Mouse (Mus musculus) hindbrain, embryonic 12.5 days (tissue): ENCODE measurements around the gene Gm17387. TPM values are rescaled to one million over a fixed set of nuclear protein-coding genes. Genes with fewer than 3 reads are reported as not detected.

Experiments
- ATAC-seq: fragments of 200-750 bp; cut with Nextera tagmentation; 2 replicates; pipeline ENCODE4 v1.8.0; 2017; ENCODE audit warnings: moderate TSS enrichment; ENCODE audit not compliant: low FRiP score
- H3K27ac ChIP-seq: fragments of 300-500 bp; sonication (generic); 2 replicates; pipeline ENCODE4 v1.5.1; 2016; ENCODE audit warnings: mild to moderate bottlenecking
- H3K27me3 ChIP-seq: fragments of 300-500 bp; sonication (generic); 2 replicates; pipeline ENCODE4 v1.6.1; 2016; ENCODE audit warnings: mild to moderate bottlenecking
- H3K36me3 ChIP-seq: fragments of 300-500 bp; sonication (generic); 2 replicates; pipeline ENCODE4 v1.6.1; 2016; ENCODE audit warnings: mild to moderate bottlenecking
- H3K4me1 ChIP-seq: fragments of 300-500 bp; sonication (generic); 2 replicates; pipeline ENCODE4 v1.6.1; 2016
- H3K4me2 ChIP-seq: fragments of 300-500 bp; sonication (generic); replicated peaks from 2 replicates; pipeline ENCODE4 v1.6.1; 2016; ENCODE audit warnings: mild to moderate bottlenecking
- H3K4me3 ChIP-seq: fragments of 300-500 bp; sonication (generic); 2 replicates; pipeline ENCODE4 v1.5.1; 2016; ENCODE audit warnings: mild to moderate bottlenecking
- H3K9ac ChIP-seq: fragments of 300-500 bp; sonication (generic); 2 replicates; pipeline ENCODE4 v1.6.1; 2016; ENCODE audit warnings: mild to moderate bottlenecking, moderate library complexity
- H3K9me3 ChIP-seq: fragments of 300-500 bp; sonication (generic); replicated peaks from 2 replicates; pipeline ENCODE4 v1.6.1; 2016; ENCODE audit warnings: mild to moderate bottlenecking
- WGBS: fragments of 180-500 bp; shearing (Covaris S2); methylation state at CpG from one replicate; pipeline ENCODE4 v1.1.7; 2016; 5-methylcytosine and 5-hydroxymethylcytosine counted together
- polyA plus RNA-seq: library from polyadenylated mRNA; unstranded; fragments of >200 nt; fragmentation: Nextera tagmentation; extraction: Ambion mirVana; gene quantifications from 2 replicates; pipeline ENCODE4 v1.2.1, GENCODE M21; 2016

Gene Gm17387
- polyA plus RNA-seq, 1 experiment from 2014 or later: not detected

- Histone ChIP-seq H3K9me3 (no peaks in the 10 kb centered on the region), H3K36me3 (peaks cover 37% of the 10 kb centered on the region), H3K4me1 (peaks cover 21% of the 10 kb centered on the region), H3K4me3 (peak overlapping the region; percentile 30), H3K27ac (peak overlapping the region; percentile 67), H3K27me3 (peaks cover 21% of the 10 kb centered on the region), H3K4me2 (peak overlapping the region; percentile 69), H3K9ac (peak overlapping the region; percentile 58)
- ATAC-seq: peak; percentile 55
- WGBS: under 1% methylated on average over 51 of the region's 51 CpGs
These were observed 41.3 kb downstream of the Gm17387 start for GRCm38 (mm10) chr7:141070058-141070862.

- Histone ChIP-seq H3K4me1 (peaks cover 21% of the 10 kb centered on the region), H3K27ac (no peak overlapping the region), H3K27me3 (peaks cover 21% of the 10 kb centered on the region), H3K4me2 (no peak overlapping the region), H3K9me3 (no peaks in the 10 kb centered on the region), H3K4me3 (no peak overlapping the region), H3K36me3 (peaks cover 18% of the 10 kb centered on the region), H3K9ac (no peak overlapping the region)
- no peak for ATAC-seq
- WGBS: 37% methylated on average over 23 of the region's 23 CpGs
These were observed 43.2 kb downstream of the Gm17387 start for GRCm38 (mm10) chr7:141072017-141072745.

- H3K4me2 ChIP-seq: no peak overlapping the region
- H3K9ac ChIP-seq: no peak overlapping the region
- H3K36me3 ChIP-seq: peaks cover 2% of the 10 kb centered on the region; the same call in 1 of the 2 replicates
- peaks cover 21% of the 10 kb centered on the region for H3K4me1 ChIP-seq
- H3K27ac ChIP-seq: no peak overlapping the region
- no peak for ATAC-seq
- H3K4me3 ChIP-seq: no peak overlapping the region
- H3K27me3 ChIP-seq: peaks cover 24% of the 10 kb centered on the region
- H3K9me3 ChIP-seq: no peaks in the 10 kb centered on the region
- WGBS: 82% methylated on average over 4 of the region's 4 CpGs
These were observed 44.9 kb downstream of the Gm17387 start for GRCm38 (mm10) chr7:141073782-141074181.

- Histone ChIP-seq H3K27me3 (peaks cover 18% of the 10 kb centered on the region), H3K27ac (no peak within 1 kb of the TSS), H3K9me3 (no peaks in the 10 kb centered on the region), H3K36me3 (no peaks in the 10 kb centered on the region), H3K4me3 (no peak within 1 kb of the TSS), H3K4me2 (no peak within 1 kb of the TSS), H3K9ac (no peak within 1 kb of the TSS), H3K4me1 (no peaks in the 10 kb centered on the region)
- ATAC-seq: no peak
- 93% methylated on average over 15 of the region's 15 CpGs for WGBS
These were observed 48.9 kb downstream of the Gm17387 start, which contains the start of gene Pkp3 for GRCm38 (mm10) chr7:141077841-141078240. TSS of gene Pkp3 (plus strand) at chr7:141078218.

GRCm38 (mm10) chr7:141078876-141079275, 49.9 kb downstream of the Gm17387 start:
- no peak for ATAC-seq

More at GRCm38 (mm10) chr7:141078876-141079275, 49.9 kb downstream of the Gm17387 start:
- Histone ChIP-seq H3K9me3 (no peaks in the 10 kb centered on the region), H3K36me3 (no peaks in the 10 kb centered on the region), H3K4me1 (no peaks in the 10 kb centered on the region), H3K4me3 (no peak overlapping the region), H3K27ac (no peak overlapping the region), H3K4me2 (no peak overlapping the region), H3K9ac (no peak overlapping the region), H3K27me3 (peaks cover 18% of the 10 kb centered on the region)
- 91% methylated on average over 4 of the region's 4 CpGs for WGBS

Other genes with a start within 250 kb of the Gm17387 start
- gene Syce1, start 241.3 kb upstream of the Gm17387 start, polyA plus RNA-seq: 0.19 and 0.36 TPM in 2 replicates
- 12.3 and 13.4 TPM in 2 replicates for gene Zfp941, start 207.0 kb upstream of the Gm17387 start, polyA plus RNA-seq
- 0.93 TPM in 1 of 2 replicates, not detected in the other for gene Urah, start 194.1 kb upstream of the Gm17387 start, polyA plus RNA-seq
- gene Scgb1c1, start 183.6 kb upstream of the Gm17387 start, polyA plus RNA-seq: not detected in 2 replicates
- not detected in 2 replicates for gene Odf3, start 181.3 kb upstream of the Gm17387 start, polyA plus RNA-seq
- gene Gm45785, start 172.8 kb upstream of the Gm17387 start, polyA plus RNA-seq: not detected in 2 replicates
- 82.3 and 88.5 TPM in 2 replicates for gene Ric8a, start 172.2 kb upstream of the Gm17387 start, polyA plus RNA-seq
- gene Bet1l, start 171.6 kb upstream of the Gm17387 start, polyA plus RNA-seq: 30.9 and 33.4 TPM in 2 replicates
- 279 and 282 TPM in 2 replicates for gene Psmd13, start 147.2 kb upstream of the Gm17387 start, polyA plus RNA-seq
- 25.8 and 27.1 TPM in 2 replicates for gene Sirt3, start 146.8 kb upstream of the Gm17387 start, polyA plus RNA-seq
- 0.81 TPM in 1 of 2 replicates, not detected in the other for gene Cox8b, start 128.7 kb upstream of the Gm17387 start, polyA plus RNA-seq
- gene Nlrp6, start 108.2 kb upstream of the Gm17387 start, polyA plus RNA-seq: 0.13 and 0.27 TPM in 2 replicates
- 15.5 and 16.8 TPM in 2 replicates for gene Pgghg, start 87.7 kb upstream of the Gm17387 start, polyA plus RNA-seq
- gene Ifitm5, start 78.8 kb upstream of the Gm17387 start, polyA plus RNA-seq: 0.43 and 1.6 TPM in 2 replicates
- gene Gm45717, start 73.2 kb upstream of the Gm17387 start, polyA plus RNA-seq: 0.97 TPM in 1 of 2 replicates, not detected in the other
- 326 and 340 TPM in 2 replicates for gene Ifitm2, start 73.1 kb upstream of the Gm17387 start, polyA plus RNA-seq
- 8.8 and 9.1 TPM in 2 replicates for gene Ifitm1, start 61.9 kb upstream of the Gm17387 start, polyA plus RNA-seq
- 22.5 and 26.0 TPM in 2 replicates for gene Ifitm3, start 18.4 kb upstream of the Gm17387 start, polyA plus RNA-seq
- not detected in 2 replicates for gene Ifitm6, start 11.2 kb upstream of the Gm17387 start, polyA plus RNA-seq
- gene B4galnt4, start 32.0 kb downstream of the Gm17387 start, polyA plus RNA-seq: 46.1 and 46.5 TPM in 2 replicates
- gene Pkp3, start 49.1 kb downstream of the Gm17387 start, polyA plus RNA-seq: 3.1 and 4.5 TPM in 2 replicates
- 1.7 and 2.6 TPM in 2 replicates for gene Sigirr, start 71.4 kb downstream of the Gm17387 start, polyA plus RNA-seq
- gene Ano9, start 88.7 kb downstream of the Gm17387 start, polyA plus RNA-seq: 0.59 and 0.81 TPM in 2 replicates
- gene Ptdss2, start 93.3 kb downstream of the Gm17387 start, polyA plus RNA-seq: 76.0 and 76.5 TPM in 2 replicates
- gene Rnh1, start 143.7 kb downstream of the Gm17387 start, polyA plus RNA-seq: 61.0 and 61.9 TPM in 2 replicates
- 95.1 and 103 TPM in 2 replicates for gene Hras, start 164.9 kb downstream of the Gm17387 start, polyA plus RNA-seq
- 10.8 and 12.2 TPM in 2 replicates for gene Lrrc56, start 165.0 kb downstream of the Gm17387 start, polyA plus RNA-seq
- gene Lmntd2, start 184.9 kb downstream of the Gm17387 start, polyA plus RNA-seq: 3.3 and 3.9 TPM in 2 replicates
- 34.7 and 35.6 TPM in 2 replicates for gene Rassf7, start 186.7 kb downstream of the Gm17387 start, polyA plus RNA-seq
- gene Phrf1, start 199.7 kb downstream of the Gm17387 start, polyA plus RNA-seq: 95.5 and 99.3 TPM in 2 replicates
- gene Irf7, start 237.3 kb downstream of the Gm17387 start, polyA plus RNA-seq: 1.1 and 1.5 TPM in 2 replicates
- not detected in 2 replicates for gene Cdhr5, start 247.7 kb downstream of the Gm17387 start, polyA plus RNA-seq